Mouse (Mus musculus) 3134 (cell line): ENCODE measurements at regions not wholly inside any gene's neighbourhood (a gene's known extent, or its start where the extent isn't known, plus 50 kb on each side); places are given as distances from the start of the nearest gene placed in this dataset.

ENCODE experiments used
- DNase-seq: peaks from one replicate; pipeline ENCODE4 v3.0.0-alpha.2; 2011; ENCODE audit warnings: low spot score; ENCODE audit not compliant: insufficient read length; ENCODE audit errors: extremely low read depth

DNA sequence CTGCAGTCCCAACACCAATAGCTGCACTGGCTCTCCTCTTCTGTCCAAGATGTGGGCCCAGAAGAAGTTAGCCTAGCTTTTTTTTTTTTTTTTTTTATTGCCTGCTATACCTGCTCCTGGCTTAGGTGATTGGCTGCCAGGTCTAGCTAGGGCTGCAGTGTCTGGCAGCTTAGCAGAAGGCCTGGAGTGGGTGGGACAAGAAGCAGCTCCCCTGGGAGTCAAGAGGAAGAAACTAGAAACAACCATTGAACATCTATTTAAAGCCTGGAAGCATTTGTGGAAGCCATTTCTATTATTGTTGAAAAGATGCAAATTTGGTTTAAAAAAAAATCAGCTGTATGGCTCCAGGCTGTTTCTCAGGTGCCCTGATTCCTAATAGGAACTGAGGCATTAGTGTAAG, 411.2 kb upstream of the Mgmt start:
- no peak for DNase-seq

DNA sequence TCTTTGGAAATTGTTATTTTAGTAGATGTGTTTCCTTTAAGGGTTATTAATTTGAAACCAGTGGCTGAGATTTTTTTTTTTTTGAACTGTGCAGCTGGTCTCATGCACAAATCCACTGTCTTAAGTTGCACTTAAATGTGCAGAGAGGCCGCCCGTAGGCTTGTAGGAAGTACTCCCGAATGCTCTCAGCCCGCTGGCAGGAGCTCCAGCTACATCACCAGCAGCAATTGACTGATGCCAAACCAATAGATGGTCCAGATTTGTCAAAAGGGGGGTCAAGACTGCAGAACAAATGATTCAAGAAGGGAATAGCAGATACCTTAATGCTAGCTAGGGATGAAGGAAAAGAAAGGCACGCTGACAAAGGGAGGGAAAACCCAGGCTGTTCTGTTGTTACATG, 406.9 kb upstream of the Mgmt start:
- no peak for DNase-seq

DNA sequence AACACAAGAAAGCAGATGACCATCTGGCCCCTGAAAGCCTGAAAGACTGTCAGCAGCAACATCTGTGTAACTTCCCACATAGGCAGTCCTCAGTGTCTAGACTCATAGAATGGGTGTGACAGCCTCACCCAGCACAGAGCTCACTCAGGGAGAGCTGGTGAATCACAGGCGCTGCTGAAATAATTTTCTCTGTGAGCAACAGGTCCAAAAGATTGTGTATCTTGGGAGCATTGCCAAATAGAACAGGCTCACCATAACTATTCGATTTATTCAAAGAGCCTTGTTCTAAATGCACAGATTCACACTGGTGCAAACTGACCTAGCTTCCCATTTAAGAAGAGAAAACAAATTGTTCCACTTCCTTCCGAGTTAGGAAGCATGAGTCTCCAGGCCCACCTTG, 399.6 kb upstream of the Mgmt start:
- no peak for DNase-seq

DNA sequence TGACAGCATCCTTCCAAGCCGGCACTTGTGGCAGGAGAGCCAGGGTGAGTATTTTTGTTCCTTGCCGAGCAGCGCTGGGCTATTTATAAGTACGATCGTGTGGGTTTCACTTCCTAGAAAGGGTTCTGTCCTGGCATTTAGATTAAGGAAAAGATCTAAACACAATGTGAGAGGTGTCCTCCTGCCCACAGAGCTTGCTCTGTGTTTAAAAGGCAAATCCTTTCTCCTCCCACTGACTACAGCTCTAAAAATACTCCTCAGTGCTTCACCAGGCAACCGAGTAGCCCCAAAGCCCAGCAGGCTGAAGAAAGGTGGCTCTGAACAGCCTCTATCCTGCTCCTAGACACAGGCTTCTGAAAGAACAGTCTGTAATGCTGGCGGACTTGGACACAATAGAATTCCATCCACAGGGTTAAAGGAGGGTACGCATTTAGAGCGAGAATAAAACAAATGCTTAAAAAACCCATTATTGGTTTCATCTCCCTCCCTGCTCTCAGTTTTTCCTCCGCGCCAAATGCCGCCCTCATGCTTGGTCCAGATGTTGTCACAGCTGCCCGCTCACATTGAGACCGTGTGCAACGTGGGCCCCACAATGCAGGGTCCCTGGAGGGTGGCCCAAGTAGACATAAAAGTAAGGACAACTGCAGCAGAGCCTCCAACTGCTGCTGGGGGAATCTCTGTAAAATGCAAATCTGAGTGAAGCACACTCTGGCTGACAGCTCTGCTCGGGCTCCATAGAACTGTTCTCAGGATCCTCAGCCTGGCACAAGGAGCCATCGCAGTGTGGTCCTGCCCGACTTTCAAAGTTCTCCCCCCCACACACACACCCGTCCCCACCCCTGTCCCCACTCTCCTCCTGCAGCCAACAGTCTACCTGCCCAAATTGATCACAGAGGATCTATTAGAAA, 397.8 kb upstream of the Mgmt start:
- no peak for DNase-seq

DNA sequence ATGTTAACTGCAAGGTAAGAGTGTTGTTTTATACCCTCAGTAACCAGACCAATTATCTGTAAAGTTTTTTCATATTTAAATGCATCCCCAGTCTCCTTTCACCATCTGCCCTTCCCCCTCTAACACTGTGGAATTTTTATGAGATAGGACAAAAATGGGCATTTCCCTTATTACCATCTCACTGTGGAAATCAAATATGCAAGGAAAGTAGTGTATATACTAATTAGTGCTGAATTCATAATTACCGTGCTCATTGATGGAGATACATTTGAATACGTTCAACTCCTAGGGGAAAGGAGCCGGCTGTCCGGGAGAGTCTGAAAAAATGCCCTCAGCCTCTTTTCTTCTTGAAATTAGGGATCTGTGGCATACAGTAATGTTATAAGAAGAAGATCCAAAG, 394.4 kb upstream of the Mgmt start:
- DNase-seq = no peak

DNA sequence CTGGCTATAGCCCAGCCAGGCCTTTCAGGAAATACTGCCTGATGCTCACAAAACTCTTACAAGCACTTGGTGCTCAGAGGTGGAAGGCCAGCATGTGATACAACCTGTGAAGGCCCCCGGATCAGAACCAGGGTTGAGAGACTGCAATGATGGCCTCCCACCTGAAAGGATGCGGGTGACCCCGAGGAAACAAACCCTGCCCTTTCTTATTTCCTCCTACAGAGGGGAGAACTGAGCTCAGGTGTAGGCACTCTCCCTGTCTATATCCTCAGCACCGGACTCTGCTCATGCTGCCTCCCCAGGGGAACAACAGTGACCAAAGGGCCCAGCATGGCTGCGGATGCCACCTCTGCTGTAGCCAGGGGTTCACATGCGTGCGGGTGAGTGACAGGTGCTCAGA, 393.3 kb upstream of the Mgmt start:
- no peak for DNase-seq

DNA sequence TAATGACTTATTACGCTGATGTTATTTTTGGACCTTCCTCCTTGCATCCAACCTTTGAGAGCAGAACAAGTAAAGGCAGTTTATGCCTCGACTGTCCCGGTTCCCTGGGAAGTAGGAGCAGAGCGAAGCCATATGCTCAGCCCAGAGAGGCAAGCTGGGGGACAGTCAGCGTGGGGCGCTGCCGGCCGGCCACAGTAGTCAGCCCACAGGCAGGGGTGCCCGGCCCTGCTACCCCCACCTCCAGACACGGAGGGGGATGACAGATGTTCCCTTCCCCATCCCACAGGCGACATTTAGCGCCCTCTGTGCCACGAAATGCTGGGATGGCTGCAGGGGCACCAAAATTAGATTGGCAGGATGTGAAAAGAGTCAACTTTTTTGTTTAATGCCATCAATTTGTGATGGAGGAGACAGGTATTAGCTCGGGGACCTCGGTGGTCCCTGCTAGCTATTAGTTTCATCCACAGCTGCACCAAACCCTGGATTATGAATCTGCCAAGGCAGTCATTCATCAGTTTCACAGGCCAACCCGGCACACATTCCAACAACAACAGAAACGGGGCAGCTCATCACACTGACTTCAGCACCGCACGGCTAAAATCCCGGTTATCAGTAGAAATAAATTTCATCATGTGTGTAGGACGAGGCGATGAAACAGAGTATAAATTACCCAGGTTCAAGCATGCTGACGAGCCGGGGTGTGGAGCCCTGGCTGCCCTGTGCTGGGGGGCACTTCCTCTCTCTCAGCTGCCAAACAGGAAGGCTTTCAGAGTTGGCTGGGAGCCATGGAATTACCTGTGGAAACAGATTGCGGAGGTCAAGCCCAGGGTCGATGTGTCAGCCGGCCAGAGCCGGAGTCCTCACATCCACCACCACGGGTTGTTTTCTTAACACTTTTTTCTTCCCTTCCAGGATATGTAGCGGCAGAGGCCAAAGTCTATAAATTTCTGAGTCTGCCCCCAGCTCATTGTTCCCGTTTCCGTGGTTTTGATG, 392.3 kb upstream of the Mgmt start:
- DNase-seq = no peak

DNA sequence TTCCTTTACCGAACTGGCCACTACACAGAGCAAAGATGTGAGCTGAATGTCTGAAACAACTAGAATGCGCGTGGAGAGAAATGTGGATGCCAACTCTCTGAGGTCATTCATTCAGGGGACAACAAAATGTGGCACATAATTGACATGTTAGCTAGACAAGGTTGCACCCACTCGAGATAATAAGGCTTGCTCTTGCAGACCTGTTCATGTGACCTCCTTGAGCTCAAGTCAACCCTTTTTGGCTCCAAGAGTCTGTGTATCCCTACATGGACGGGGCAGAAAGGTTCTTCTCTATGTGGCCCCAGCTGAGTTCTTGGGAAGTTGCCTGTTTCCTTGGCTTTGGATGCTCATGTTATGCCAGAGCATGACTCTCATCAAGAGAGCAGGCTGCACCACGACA, 383.0 kb upstream of the Mgmt start:
- DNase-seq = no peak

DNA sequence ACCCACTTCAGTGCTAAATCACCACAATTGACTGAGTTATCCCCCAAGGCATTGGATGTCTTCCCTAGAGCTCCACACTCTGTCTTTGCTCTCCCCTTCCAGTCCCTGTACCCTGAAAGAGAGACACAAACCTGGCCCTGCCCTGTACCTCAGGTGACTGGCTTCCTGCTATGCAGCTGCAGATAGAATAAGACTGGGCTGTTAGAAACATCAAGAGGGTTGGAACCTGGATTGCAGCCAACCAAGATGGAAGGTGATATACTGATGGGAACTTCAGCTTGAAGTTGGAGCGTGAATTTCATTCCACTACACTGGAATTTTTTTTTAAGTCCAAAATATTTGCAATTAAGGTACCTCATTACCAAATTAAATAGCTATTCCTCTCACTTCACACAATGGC, 379.0 kb upstream of the Mgmt start:
- no peak for DNase-seq

DNA sequence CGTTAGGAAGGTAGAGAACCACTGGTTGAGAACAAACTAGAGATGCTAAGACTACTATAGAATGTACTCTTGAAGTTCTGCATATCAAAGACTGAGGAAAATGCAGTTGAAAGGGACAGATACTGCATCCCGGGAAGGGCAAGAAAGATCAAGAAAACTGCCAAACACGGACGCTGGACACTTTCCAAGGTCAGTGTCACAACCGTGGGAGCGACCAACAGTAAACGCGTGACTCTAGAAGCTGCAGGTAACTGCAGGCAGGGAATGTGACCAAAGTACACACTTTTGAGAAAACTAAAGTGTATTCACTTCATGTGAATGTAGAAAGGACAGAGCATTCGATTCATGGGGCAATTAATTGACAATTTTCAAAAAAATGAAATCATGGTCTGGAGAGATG, 368.6 kb upstream of the Mgmt start:
- DNase-seq = no peak

DNA sequence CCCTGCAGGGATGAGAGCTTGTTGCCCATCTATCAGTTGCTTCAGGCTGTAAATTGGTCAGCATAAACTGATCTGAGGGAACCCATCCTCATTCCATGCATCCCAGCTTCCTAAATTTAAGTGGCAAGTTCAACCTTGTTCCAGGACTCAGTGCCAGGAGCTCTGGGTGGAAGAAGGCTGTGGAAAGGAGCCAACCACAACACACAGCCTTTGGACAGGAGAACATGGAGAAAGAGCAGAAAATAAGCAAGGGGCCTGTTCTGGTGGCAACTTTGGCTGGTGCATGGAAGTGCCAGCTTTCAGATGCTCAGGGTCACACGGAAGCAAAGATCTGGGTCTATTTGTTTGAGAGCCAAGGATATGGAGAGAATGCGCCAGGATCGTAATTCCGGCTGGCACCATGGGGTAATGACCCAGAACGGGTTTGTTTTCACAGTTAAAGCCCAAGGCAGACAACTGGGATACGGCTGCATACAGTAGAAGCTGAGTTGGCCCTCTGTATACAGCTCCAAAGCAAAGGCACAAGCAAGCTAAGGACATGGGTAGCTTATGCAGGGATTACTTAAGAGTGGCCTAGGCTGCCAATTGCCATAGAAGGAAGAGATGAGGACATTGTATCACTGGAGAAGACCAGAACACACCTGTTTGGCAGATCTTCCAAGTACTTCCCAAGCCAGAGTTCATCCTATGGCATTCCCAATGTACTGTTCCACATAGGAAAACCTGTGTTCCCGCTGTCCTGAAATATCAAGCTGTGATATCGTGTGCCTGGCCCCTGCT, 364.2 kb upstream of the Mgmt start:
- DNase-seq = no peak

DNA sequence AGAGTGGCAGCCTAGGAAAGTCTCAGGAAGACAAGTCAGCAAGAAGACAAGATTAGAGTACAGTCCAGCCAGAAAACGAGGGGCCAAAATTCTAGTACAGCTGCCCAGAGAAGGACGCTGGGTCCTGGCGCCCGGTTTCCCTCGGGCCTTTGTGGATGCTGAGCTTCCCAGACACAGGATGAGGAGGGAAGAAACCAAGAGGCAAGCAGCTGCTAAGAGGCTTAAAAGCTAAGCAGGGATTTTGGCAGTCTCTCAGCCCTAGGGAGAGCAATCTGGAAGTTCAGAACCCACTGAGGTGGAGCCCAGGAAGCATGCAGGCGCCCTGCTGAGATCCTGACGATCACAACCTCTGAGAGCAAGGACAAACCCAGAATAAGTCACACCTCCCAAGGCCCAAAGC, 363.1 kb upstream of the Mgmt start:
- no peak for DNase-seq

DNA sequence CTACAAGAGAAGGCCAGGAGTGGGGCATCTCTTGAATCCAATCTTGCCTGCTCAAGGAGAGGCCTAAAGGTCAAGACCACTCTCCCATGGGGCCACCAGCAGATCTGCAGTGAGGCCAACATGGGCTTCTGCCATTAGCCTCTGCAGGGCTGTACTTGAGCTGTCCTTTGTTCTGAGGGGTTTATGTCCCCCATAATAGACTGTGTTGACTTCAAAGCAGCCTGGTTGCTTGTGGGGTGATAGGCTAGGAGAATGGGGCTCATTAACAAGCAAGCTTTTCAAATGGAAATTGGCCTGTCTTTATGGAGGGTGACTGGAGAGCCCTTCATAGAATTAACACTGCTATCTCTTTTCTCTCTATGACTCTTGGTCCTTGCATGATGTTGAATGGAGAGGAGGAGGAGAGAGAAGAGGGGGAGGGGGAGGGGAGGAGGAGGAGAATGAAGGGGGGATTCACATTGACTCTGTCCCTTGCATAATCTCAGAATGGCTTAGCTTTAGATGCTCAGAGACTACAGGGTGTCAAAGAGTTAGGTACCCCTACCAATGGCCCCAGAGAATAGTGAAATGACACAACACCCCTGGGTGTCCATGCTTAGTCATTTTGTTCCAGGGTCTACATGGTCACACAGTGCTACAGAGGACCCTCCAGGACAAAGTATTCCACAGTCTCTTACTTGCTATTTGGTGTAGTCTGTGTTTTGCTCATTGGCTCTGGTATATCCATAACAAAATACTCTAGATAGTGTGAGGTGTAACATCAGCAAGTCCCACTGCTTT, 352.3 kb upstream of the Mgmt start:
- DNase-seq = no peak

DNA sequence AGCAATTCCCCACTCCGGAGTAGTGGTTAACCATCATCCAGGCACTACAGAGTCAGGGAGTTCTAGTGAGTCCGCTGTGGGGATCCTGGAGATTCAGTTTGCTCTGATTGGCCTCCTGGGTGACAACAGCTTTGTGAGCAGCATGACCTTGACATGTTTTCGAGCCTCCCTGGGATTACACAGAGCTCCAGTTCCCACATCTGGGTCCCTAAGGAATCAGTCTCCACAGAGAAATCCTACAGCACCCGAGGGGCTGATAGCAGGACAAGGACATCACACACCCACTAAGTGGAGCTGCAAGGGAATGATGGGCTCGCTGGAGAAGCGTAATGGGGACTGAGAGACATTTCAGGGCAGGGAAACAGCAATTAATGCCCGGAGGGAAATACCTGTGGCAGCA, 351.5 kb upstream of the Mgmt start:
- DNase-seq = no peak

DNA sequence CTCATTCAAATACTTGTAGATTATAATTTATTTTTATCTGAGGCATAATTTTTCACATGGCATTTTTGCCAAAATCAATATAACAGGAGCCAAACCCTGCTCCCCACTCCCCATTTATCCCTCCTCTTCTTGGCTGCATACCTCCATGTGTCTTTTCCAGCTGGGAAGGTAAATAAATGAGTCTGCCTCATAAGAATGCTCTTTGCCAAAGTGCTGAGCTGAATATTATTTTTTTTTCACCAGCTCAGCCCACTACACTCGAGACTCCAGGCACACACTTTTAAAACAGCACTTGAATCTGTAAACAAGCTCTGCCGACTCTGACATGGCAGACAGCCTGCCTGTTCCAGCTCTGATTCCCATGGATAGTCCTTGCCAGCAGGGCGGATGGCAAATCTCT, 346.6 kb upstream of the Mgmt start:
- no peak for DNase-seq

DNA sequence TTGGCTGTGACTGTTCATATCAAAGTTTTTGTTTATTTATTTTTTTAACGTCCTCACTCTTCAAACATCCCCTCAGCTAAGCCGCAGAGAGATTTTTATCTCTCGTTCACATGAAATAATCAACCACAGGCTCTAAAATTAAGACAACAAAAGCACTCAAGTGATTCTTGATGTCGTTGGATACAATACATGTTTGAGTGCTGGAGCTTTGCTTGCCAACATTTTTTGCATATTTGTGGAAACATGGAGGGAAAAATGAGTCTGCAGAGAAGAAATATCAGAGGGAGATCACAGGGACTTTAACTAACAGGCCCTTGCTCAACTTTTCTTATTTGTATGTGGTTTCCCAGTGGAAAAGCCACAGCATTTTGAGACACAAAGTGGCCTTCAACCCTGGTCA, 338.0 kb upstream of the Mgmt start:
- DNase-seq = no peak

DNA sequence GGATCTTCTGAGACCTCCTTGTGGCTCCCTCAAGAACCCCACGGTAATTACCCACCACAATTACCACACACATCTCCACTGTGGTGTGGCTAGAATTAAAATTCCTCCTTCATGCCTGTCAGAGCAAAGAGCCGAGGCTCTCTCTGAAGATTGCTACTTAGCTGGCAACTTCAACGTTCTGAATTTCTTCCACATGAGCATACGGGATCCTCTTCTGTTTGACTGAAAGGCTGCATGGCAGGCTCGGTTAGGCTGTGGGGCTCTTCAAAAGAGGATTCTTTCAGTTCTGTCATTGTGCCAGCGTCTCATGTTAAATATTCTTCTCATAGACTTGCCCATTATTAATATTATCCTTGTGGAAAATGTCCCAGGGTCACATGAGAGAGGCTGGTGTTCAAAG, 334.9 kb upstream of the Mgmt start:
- no peak for DNase-seq

DNA sequence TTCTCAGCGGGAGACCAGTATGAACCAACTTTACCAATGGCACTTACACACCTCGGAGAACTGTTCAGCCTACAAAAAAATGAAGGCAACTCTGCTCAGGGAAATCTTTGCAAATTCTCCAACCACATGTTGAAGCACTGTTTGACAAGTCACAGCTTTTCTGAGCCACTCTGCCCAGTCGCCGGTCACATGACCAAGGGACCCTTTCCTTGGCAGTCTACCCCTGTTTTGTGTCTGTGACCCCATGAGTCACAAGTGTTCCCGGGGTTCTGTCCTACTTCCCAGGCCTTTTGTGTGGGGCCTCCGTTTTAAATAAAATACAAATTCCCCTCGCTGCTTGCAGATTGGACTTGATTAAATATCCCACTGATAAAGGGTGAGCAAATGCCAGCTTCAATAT, 323.5 kb upstream of the Mgmt start:
- no peak for DNase-seq

DNA sequence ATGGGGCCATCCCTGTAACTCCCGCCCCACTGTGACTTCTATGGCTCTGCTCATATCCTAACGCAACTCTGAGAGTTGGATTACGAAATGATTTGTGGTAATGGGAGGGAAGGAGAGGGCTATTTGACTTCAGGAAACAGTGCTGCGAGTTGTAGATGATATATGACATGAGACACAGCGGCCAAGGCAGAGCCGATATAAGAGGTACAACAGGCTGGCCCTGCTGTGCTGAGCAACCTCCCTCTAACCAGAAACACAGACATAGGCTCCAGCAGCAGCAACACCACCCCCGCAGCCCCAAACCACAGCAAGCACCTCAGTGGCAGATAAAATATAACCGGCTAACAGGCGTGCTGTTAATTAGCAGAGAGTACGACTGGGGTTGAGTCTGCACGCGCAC, 312.5 kb upstream of the Mgmt start:
- no peak for DNase-seq

DNA sequence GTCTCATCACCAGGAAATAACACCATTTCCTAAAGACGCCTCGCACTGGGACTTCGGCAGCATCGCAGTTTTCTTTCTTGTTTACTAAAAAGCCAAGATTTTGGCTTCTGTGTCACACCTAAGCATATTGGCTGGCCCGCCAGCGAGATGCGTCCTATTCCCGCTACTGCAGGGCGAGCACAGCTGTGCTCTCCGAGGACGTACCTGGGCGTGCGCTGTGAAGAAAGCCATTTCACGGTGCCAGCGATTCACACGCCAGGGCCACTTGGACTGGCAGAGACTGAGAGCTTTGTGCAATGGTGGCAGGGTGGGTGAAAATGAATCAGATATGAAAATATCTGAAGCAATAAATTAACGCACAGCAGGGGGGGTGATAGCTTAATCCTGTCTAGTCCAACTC, 310.1 kb upstream of the Mgmt start:
- no peak for DNase-seq
